30 mouse cellular contexts compared by ENCODE assay signal in the genomic region with DNA sequence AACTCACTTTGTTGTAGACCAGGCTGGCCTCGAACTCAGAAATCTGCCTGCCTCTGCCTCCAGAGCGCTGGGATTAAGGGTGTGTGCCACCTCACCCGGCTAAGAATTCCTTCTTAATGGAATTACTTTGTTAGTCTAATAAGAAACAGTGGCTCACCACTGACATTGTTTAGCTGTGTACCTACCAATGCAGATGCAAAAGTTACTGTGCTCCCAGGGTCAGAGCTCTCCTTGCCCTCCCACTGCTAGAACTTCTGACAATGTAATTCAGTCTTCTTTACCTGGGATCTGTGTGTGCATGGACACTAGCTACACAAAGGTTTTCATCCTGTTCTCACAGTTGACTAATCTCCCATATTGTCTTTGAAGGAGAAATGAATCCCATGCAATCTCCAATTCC. TPM values are rescaled to one million over a fixed set of nuclear protein-coding genes. Genes with fewer than 3 reads are reported as not detected.
"Had no signal": no experiment of that assay in that cellular context is flagged by ENCODE, and none has a peak within 500 bp of the region (broad histone marks: within the 10 kb centered on the region; RNA-seq: fewer than 3 reads in every experiment).

No protein-coding gene starts in this region.

- DNase-seq: left cerebral cortex, postnatal 4 days; liver; liver, embryonic 13.5 days; liver, postnatal 0 days; lung, adult 18-20 months; lung, adult 2 months; lung, embryonic 14.5 days; lung, postnatal 10 days; lung, postnatal 14 days; lung, postnatal 36 days; lung, postnatal 4 days; midbrain, embryonic 14.5 days had no signal

RNA-seq across cellular contexts. Expression of gene Vwde, which starts 27.3 kb away (rescaled TPM):
- total RNA-seq: left cerebral cortex, postnatal 25 days; left cerebral cortex, postnatal 36 days; liver, adult 2 months; megakaryocyte progenitor cell, adult 5-6 weeks; megakaryocyte, adult 5-6 weeks; megakaryocyte-erythroid progenitor cell, adult 5-6 weeks; monocyte, adult 5-6 weeks had no signal
- polyA plus RNA-seq: liver, adult 2 months; liver, embryonic 12.5 days; liver, embryonic 14.5 days; liver, embryonic 15.5 days; liver, embryonic 16.5 days; liver, postnatal 0 days; lung, adult 2 months; lung, postnatal 0 days; macrophage; midbrain, embryonic 12.5 days; midbrain, embryonic 13.5 days; midbrain, embryonic 16.5 days; myocyte; neural tube, embryonic 11.5 days had no signal
